Mouse (Mus musculus): ENCODE data around the gene Dapp1. TPM values are rescaled to one million over a fixed set of nuclear protein-coding genes. Genes with fewer than 3 reads are reported as not detected.
A peak's percentile ranks its signal among the peaks of the same experiment; 100 is the strongest.

Gene Dapp1
- polyA plus RNA-seq, 1 experiment from 2014 or later, result 9.3 TPM

- no peak overlapping the region for H3K4me3 ChIP-seq
- H3K9me3 ChIP-seq, result no peaks in the 10 kb centered on the region
- DNase-seq (ENCODE audit: low spot score), result no peak
- H3K27me3 ChIP-seq (ENCODE audit: insufficient read depth, poor library complexity, severe bottlenecking), result no peaks in the 10 kb centered on the region
- WGBS, result 89% methylated on average over 3 of the region's 3 CpGs
- no peak overlapping the region for H3K27ac ChIP-seq
- H3K36me3 ChIP-seq, result no peaks in the 10 kb centered on the region
- peaks cover 20% of the 10 kb centered on the region for H3K4me1 ChIP-seq
Measured at GRCm38 (mm10) chr3:137946827-137947226, 34.5 kb downstream of the Dapp1 start.

GRCm38 (mm10) chr3:137943737-137944154 lies 37.6 kb downstream of the Dapp1 start:
- Histone ChIP-seq H3K27ac (no peak overlapping the region), H3K36me3 (no peaks in the 10 kb centered on the region), H3K27me3 (ENCODE audit: insufficient read depth, poor library complexity, severe bottlenecking) (no peaks in the 10 kb centered on the region), H3K4me3 (no peak overlapping the region), H3K9me3 (no peaks in the 10 kb centered on the region), H3K4me1 (peaks cover 24% of the 10 kb centered on the region)
- 68% methylated on average over 6 of the region's 6 CpGs for WGBS
- DNase-seq (ENCODE audit: low spot score), result no peak

GRCm38 (mm10) chr3:137942098-137942622 lies 39.2 kb downstream of the Dapp1 start:
- no peak overlapping the region for H3K4me3 ChIP-seq
- peaks cover 19% of the 10 kb centered on the region for H3K4me1 ChIP-seq
- no peaks in the 10 kb centered on the region for H3K27me3 ChIP-seq (ENCODE audit: insufficient read depth, poor library complexity, severe bottlenecking)
- no peak for DNase-seq (ENCODE audit: low spot score)
- no peak overlapping the region for H3K27ac ChIP-seq
- 84% methylated on average over 12 of the region's 12 CpGs for WGBS
- H3K36me3 ChIP-seq, result no peaks in the 10 kb centered on the region
- H3K9me3 ChIP-seq, result no peaks in the 10 kb centered on the region

- no peaks in the 10 kb centered on the region for H3K27me3 ChIP-seq (ENCODE audit: insufficient read depth, poor library complexity, severe bottlenecking)
- H3K27ac ChIP-seq, result no peak overlapping the region
- H3K36me3 ChIP-seq, result no peaks in the 10 kb centered on the region
Measured at GRCm38 (mm10) chr3:137941555-137941954, 39.8 kb downstream of the Dapp1 start.

GRCm38 (mm10) chr3:137940757-137941156 lies 40.6 kb downstream of the Dapp1 start:
- no peaks in the 10 kb centered on the region for H3K9me3 ChIP-seq
- no peak for DNase-seq (ENCODE audit: low spot score)
- no peaks in the 10 kb centered on the region for H3K27me3 ChIP-seq (ENCODE audit: insufficient read depth, poor library complexity, severe bottlenecking)
- WGBS, result 41% methylated on average over 4 of the region's 4 CpGs
- H3K4me3 ChIP-seq, result no peak overlapping the region
- H3K4me1 ChIP-seq, result peaks cover 20% of the 10 kb centered on the region
- H3K36me3 ChIP-seq, result no peaks in the 10 kb centered on the region
- H3K27ac ChIP-seq, result peak overlapping the region; percentile 70; the same call in 1 of the 2 replicates

More at GRCm38 (mm10) chr3:137941555-137941954, 39.8 kb downstream of the Dapp1 start:
- H3K4me3 ChIP-seq, result no peak overlapping the region
- no peaks in the 10 kb centered on the region for H3K9me3 ChIP-seq
- DNase-seq (ENCODE audit: low spot score), result no peak
- H3K4me1 ChIP-seq, result peaks cover 22% of the 10 kb centered on the region

GRCm38 (mm10) chr3:137938608-137939007 lies 42.7 kb downstream of the Dapp1 start:
- WGBS, result 29% methylated on average over 6 of the region's 6 CpGs
- no peaks in the 10 kb centered on the region for H3K9me3 ChIP-seq
- no peaks in the 10 kb centered on the region for H3K27me3 ChIP-seq (ENCODE audit: insufficient read depth, poor library complexity, severe bottlenecking)
- DNase-seq (ENCODE audit: low spot score), result peak; percentile 88
- peaks cover 16% of the 10 kb centered on the region for H3K4me1 ChIP-seq
- peak overlapping the region; percentile 75; the same call in 1 of the 2 replicates for H3K27ac ChIP-seq
- peak overlapping the region; percentile 35 for H3K4me3 ChIP-seq
- H3K36me3 ChIP-seq, result no peaks in the 10 kb centered on the region; the same call in 1 of the 2 replicates

GRCm38 (mm10) chr3:137936541-137936940 lies 44.8 kb downstream of the Dapp1 start:
- H3K36me3 ChIP-seq, result peaks cover 10% of the 10 kb centered on the region
- no peak overlapping the region for H3K27ac ChIP-seq
- no peaks in the 10 kb centered on the region for H3K9me3 ChIP-seq
- 45% methylated on average over 6 of the region's 6 CpGs for whole genome bisulfite sequencing
- no peaks in the 10 kb centered on the region for H3K27me3 ChIP-seq (ENCODE audit: insufficient read depth, poor library complexity, severe bottlenecking)
- no peak overlapping the region for H3K4me3 ChIP-seq
- H3K4me1 ChIP-seq, result peaks cover 14% of the 10 kb centered on the region
- DNase-seq (ENCODE audit: low spot score), result no peak

- no peak overlapping the region for H3K4me3 ChIP-seq
Measured at GRCm38 (mm10) chr3:137935570-137936525, 45.5 kb downstream of the Dapp1 start.

GRCm38 (mm10) chr3:137933986-137934385 lies 47.4 kb downstream of the Dapp1 start:
- H3K27ac ChIP-seq, result no peak overlapping the region
- 57% methylated on average over 3 of the region's 3 CpGs for WGBS
- H3K27me3 ChIP-seq (ENCODE audit: insufficient read depth, poor library complexity, severe bottlenecking), result no peaks in the 10 kb centered on the region
- H3K36me3 ChIP-seq, result peaks cover 21% of the 10 kb centered on the region
- no peak overlapping the region for H3K4me3 ChIP-seq
- no peak for DNase-seq (ENCODE audit: low spot score)
- H3K9me3 ChIP-seq, result no peaks in the 10 kb centered on the region
- H3K4me1 ChIP-seq, result peaks cover 6% of the 10 kb centered on the region; the same call in 1 of the 2 replicates

More at GRCm38 (mm10) chr3:137935570-137936525, 45.5 kb downstream of the Dapp1 start:
- peaks cover 13% of the 10 kb centered on the region for H3K36me3 ChIP-seq
- 68% methylated on average over 5 of the region's 5 CpGs for WGBS
- DNase-seq (ENCODE audit: low spot score), result no peak
- H3K9me3 ChIP-seq, result no peaks in the 10 kb centered on the region
- no peaks in the 10 kb centered on the region for H3K27me3 ChIP-seq (ENCODE audit: insufficient read depth, poor library complexity, severe bottlenecking)
- no peak overlapping the region for H3K27ac ChIP-seq
- peaks cover 10% of the 10 kb centered on the region for H3K4me1 ChIP-seq

GRCm38 (mm10) chr3:137932748-137933147 lies 48.6 kb downstream of the Dapp1 start:
- 75% methylated on average over 7 of the region's 7 CpGs for WGBS
- DNase-seq (ENCODE audit: low spot score), result no peak
- Histone ChIP-seq H3K27ac (no peak overlapping the region), H3K4me1 (peaks cover 4% of the 10 kb centered on the region; the same call in 1 of the 2 replicates), H3K36me3 (peaks cover 26% of the 10 kb centered on the region), H3K27me3 (ENCODE audit: insufficient read depth, poor library complexity, severe bottlenecking) (no peaks in the 10 kb centered on the region), H3K9me3 (no peaks in the 10 kb centered on the region), H3K4me3 (no peak overlapping the region)

DNA sequence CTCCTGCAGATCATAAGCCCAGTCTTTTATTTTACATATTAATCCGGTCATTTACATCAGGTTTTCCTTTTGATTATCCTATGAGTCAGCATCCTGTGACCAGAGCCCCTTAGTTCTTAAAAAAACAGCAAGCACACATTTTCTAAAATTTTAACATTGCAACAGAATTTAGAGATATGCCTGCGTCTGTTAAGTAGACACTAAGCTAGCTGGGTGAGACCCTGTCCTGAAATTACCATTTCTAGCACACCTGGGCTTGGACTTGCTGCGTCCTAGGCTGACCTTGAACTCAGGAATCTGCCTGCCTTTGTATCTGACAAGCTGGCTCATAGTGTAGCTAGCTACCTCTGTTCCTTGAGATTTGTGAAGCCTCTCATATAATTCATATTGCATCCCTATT lies 51.4 kb downstream of the Dapp1 start:
- Histone ChIP-seq H3K4me1 (no peaks in the 10 kb centered on the region), H3K36me3 (peaks cover 49% of the 10 kb centered on the region), H3K27ac (no peak overlapping the region), H3K9me3 (no peaks in the 10 kb centered on the region), H3K27me3 (ENCODE audit: insufficient read depth, poor library complexity, severe bottlenecking) (no peaks in the 10 kb centered on the region), H3K4me3 (no peak overlapping the region)
- DNase-seq (ENCODE audit: low spot score), result no peak
- WGBS, result 88% methylated on average over 3 of the region's 3 CpGs

DNA sequence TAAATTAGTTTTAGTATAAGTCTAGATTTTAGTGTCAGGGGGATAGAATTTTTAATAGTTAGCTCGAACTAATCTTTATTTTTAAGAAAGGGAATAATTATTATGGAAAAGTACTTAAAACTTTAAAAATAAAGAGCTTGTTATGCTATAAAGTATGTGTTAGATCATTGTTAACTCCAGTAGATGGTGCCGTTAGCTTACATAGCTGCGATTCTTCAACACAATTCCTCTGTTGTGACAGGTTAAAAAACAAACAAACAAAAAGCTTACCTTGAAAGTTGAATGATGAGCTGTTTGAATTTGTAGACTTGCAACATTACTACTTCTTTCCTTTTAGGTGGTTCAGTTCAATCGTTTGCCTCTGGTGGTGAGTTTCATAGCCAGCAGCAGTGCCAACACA lies 54.3 kb downstream of the Dapp1 start:
- no peak for DNase-seq (ENCODE audit: low spot score)
- H3K9me3 ChIP-seq, result no peaks in the 10 kb centered on the region
- H3K27me3 ChIP-seq (ENCODE audit: insufficient read depth, poor library complexity, severe bottlenecking), result no peaks in the 10 kb centered on the region
- no peak overlapping the region for H3K4me3 ChIP-seq
- no peaks in the 10 kb centered on the region for H3K4me1 ChIP-seq
- WGBS, result 90% methylated on average over 4 of the region's 4 CpGs
- peaks cover 62% of the 10 kb centered on the region for H3K36me3 ChIP-seq
- no peak overlapping the region for H3K27ac ChIP-seq

GRCm38 (mm10) chr3:137920594-137920993 lies 60.8 kb downstream of the Dapp1 start:
- no peak for DNase-seq (ENCODE audit: low spot score)
- Histone ChIP-seq H3K27ac (no peak overlapping the region), H3K27me3 (ENCODE audit: insufficient read depth, poor library complexity, severe bottlenecking) (no peaks in the 10 kb centered on the region), H3K4me1 (peaks cover 17% of the 10 kb centered on the region), H3K4me3 (no peak overlapping the region), H3K36me3 (peaks cover 35% of the 10 kb centered on the region), H3K9me3 (no peaks in the 10 kb centered on the region)
- 90% methylated on average over 4 of the region's 4 CpGs for WGBS
